Mouse (Mus musculus): ENCODE results near the gene Phlpp2. TPM values are rescaled to one million over a fixed set of nuclear protein-coding genes. Genes with fewer than 3 reads are reported as not detected.

The Phlpp2 gene
- total RNA-seq, 1 experiment: 2.9 TPM

- Histone ChIP-seq H3K4me3 (ENCODE audit: insufficient read depth in 1 of 2, low read depth in 1 of 2, low read length in 2 of 2, poor library complexity in 1 of 2, severe bottlenecking in 1 of 2) (no peak overlapping the region), H3K4me1 (ENCODE audit: control insufficient read depth in 2 of 2, insufficient read depth in 2 of 2, low read length in 2 of 2, poor library complexity in 1 of 2) (peaks cover 4 to 6% of the 10 kb centered on the region in 2 experiments; a peak in 2 of 4 replicates), H3K9me3 (ENCODE audit: control insufficient read depth, insufficient read depth, low read depth, low read length) (no peaks in the 10 kb centered on the region), H3K9ac (ENCODE audit: insufficient read depth, low read depth, low read length, poor library complexity, severe bottlenecking) (no peak overlapping the region), H3K27ac (ENCODE audit: insufficient read depth, low read depth, low read length, poor library complexity, severe bottlenecking) (no peak overlapping the region), H3K36me3 (ENCODE audit: control insufficient read depth, insufficient read depth, low read length, poor library complexity, severe bottlenecking) (no peaks in the 10 kb centered on the region)
- DNase-seq (ENCODE audit: low read depth, low spot score): no peak
- in situ Hi-C loops (cut with MboI; ENCODE audit: low sequenced_read_pairs in 2 of 2, unreplicated experiment in 2 of 2): no loop called here
- TF ChIP-seq ZNF384 (IDR thresholded peaks at IDR 0.05; ENCODE audit: low read depth, low read length): no peak
- no peak for TF ChIP-seq HCFC1 (IDR thresholded peaks at IDR 0.05; ENCODE audit: borderline replicate concordance, insufficient read depth, low read length)
- no peak for TF ChIP-seq CHD2 (IDR thresholded peaks at IDR 0.05; ENCODE audit: low read depth, low read length)
Measured at GRCm38 (mm10) chr8:109889211-109889610, 20.9 kb downstream of the Phlpp2 start.

- H3K9ac ChIP-seq (ENCODE audit: insufficient read depth, low read depth, low read length, poor library complexity, severe bottlenecking): no peak overlapping the region
- no peaks in the 10 kb centered on the region for H3K9me3 ChIP-seq (ENCODE audit: control insufficient read depth, insufficient read depth, low read depth, low read length)
- no peak overlapping the region; a peak in 1 of 4 replicates for H3K4me3 ChIP-seq (ENCODE audit: insufficient read depth in 1 of 2, low read depth in 1 of 2, low read length in 2 of 2, poor library complexity in 1 of 2, severe bottlenecking in 1 of 2)
- in situ Hi-C loops (cut with MboI; ENCODE audit: low sequenced_read_pairs in 2 of 2, unreplicated experiment in 2 of 2): no loop called here
- H3K36me3 ChIP-seq (ENCODE audit: control insufficient read depth, insufficient read depth, low read length, poor library complexity, severe bottlenecking): no peaks in the 10 kb centered on the region; the same call in 1 of the 2 replicates
- H3K27ac ChIP-seq (ENCODE audit: insufficient read depth, low read depth, low read length, poor library complexity, severe bottlenecking): no peak overlapping the region; the same call in 1 of the 2 replicates
- peaks cover 4 to 9% of the 10 kb centered on the region in 2 experiments; a peak in 2 of 4 replicates for H3K4me1 ChIP-seq (ENCODE audit: control insufficient read depth in 2 of 2, insufficient read depth in 2 of 2, low read length in 2 of 2, poor library complexity in 1 of 2)
- DNase-seq (ENCODE audit: low read depth, low spot score): no peak
- TF ChIP-seq MAFK (IDR thresholded peaks at IDR 0.05; ENCODE audit: insufficient read depth, low read depth, low read length) (no peak), CHD2 (IDR thresholded peaks at IDR 0.05; ENCODE audit: low read depth, low read length) (peak; percentile 40; the same call in 1 of the 2 replicates)
Measured at GRCm38 (mm10) chr8:109890794-109891585, 22.6 kb downstream of the Phlpp2 start.

- H3K9ac ChIP-seq (ENCODE audit: insufficient read depth, low read depth, low read length, poor library complexity, severe bottlenecking): no peak overlapping the region
- no peaks in the 10 kb centered on the region; the same call in 1 of the 2 replicates for H3K36me3 ChIP-seq (ENCODE audit: control insufficient read depth, insufficient read depth, low read length, poor library complexity, severe bottlenecking)
- H3K9me3 ChIP-seq (ENCODE audit: control insufficient read depth, insufficient read depth, low read depth, low read length): no peaks in the 10 kb centered on the region
- DNase-seq (ENCODE audit: low read depth, low spot score): no peak
- H3K4me3 ChIP-seq (ENCODE audit: insufficient read depth in 1 of 2, low read depth in 1 of 2, low read length in 2 of 2, poor library complexity in 1 of 2, severe bottlenecking in 1 of 2): peak overlapping the region in 1 of 2 experiments; percentile 36; a peak in 1 of 4 replicates
- H3K4me1 ChIP-seq (ENCODE audit: control insufficient read depth in 2 of 2, insufficient read depth in 2 of 2, low read length in 2 of 2, poor library complexity in 1 of 2): peaks cover 4 to 9% of the 10 kb centered on the region in 2 experiments; a peak in 2 of 4 replicates
- no peak for TF ChIP-seq MAFK (IDR thresholded peaks at IDR 0.05; ENCODE audit: insufficient read depth, low read depth, low read length)
- no peak for TF ChIP-seq CHD2 (IDR thresholded peaks at IDR 0.05; ENCODE audit: low read depth, low read length)
- TF ChIP-seq HCFC1 (IDR thresholded peaks at IDR 0.05; ENCODE audit: borderline replicate concordance, insufficient read depth, low read length): no peak
- TF ChIP-seq ZNF384 (IDR thresholded peaks at IDR 0.05; ENCODE audit: low read depth, low read length): no peak
- no peak for TF ChIP-seq ZC3H11A (IDR thresholded peaks at IDR 0.05; ENCODE audit: borderline replicate concordance, low read depth, low read length)
- in situ Hi-C loops (cut with MboI; ENCODE audit: low sequenced_read_pairs in 2 of 2, unreplicated experiment in 2 of 2): no loop called here
- H3K27ac ChIP-seq (ENCODE audit: insufficient read depth, low read depth, low read length, poor library complexity, severe bottlenecking): no peak overlapping the region
Measured at GRCm38 (mm10) chr8:109894636-109895035, 26.3 kb downstream of the Phlpp2 start.

GRCm38 (mm10) chr8:109895355-109895754, 27.0 kb downstream of the Phlpp2 start:
- TF ChIP-seq HCFC1 (IDR thresholded peaks at IDR 0.05; ENCODE audit: borderline replicate concordance, insufficient read depth, low read length) (no peak), CHD2 (IDR thresholded peaks at IDR 0.05; ENCODE audit: low read depth, low read length) (no peak)
- in situ Hi-C loops (cut with MboI; ENCODE audit: low sequenced_read_pairs in 2 of 2, unreplicated experiment in 2 of 2): no loop called here
- no peak overlapping the region for H3K9ac ChIP-seq (ENCODE audit: insufficient read depth, low read depth, low read length, poor library complexity, severe bottlenecking)
- no peak for DNase-seq (ENCODE audit: low read depth, low spot score)
- peak overlapping the region; percentile 19 to 36 for H3K4me3 ChIP-seq (ENCODE audit: insufficient read depth in 1 of 2, low read depth in 1 of 2, low read length in 2 of 2, poor library complexity in 1 of 2, severe bottlenecking in 1 of 2)
- H3K36me3 ChIP-seq (ENCODE audit: control insufficient read depth, insufficient read depth, low read length, poor library complexity, severe bottlenecking): no peaks in the 10 kb centered on the region; the same call in 1 of the 2 replicates
- H3K4me1 ChIP-seq (ENCODE audit: control insufficient read depth in 2 of 2, insufficient read depth in 2 of 2, low read length in 2 of 2, poor library complexity in 1 of 2): peaks cover 4 to 9% of the 10 kb centered on the region in 2 experiments; a peak in 2 of 4 replicates
- no peak overlapping the region for H3K27ac ChIP-seq (ENCODE audit: insufficient read depth, low read depth, low read length, poor library complexity, severe bottlenecking)
- no peaks in the 10 kb centered on the region for H3K9me3 ChIP-seq (ENCODE audit: control insufficient read depth, insufficient read depth, low read depth, low read length)

DNA sequence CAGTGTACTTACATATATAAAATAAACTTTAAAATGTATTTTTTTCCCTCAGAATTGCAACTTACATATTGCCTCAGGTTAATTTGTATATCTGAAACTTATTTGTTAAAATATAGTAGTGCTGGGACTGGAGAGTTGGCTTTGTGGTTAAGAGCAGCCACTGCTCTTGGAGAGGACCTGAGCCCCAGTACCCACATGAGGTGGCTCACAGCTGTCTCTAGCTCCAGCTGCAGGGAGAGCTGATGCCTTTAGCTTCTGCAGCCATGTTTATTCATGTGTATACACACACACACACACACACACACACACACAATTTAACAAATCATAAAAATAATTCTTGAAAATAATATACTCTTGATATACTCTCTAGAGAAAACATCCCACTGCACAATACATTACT, 34.0 kb downstream of the Phlpp2 start:
- no peak for TF ChIP-seq ZC3H11A (IDR thresholded peaks at IDR 0.05; ENCODE audit: borderline replicate concordance, low read depth, low read length)
- no peak for TF ChIP-seq CHD2 (IDR thresholded peaks at IDR 0.05; ENCODE audit: low read depth, low read length)
- TF ChIP-seq HCFC1 (IDR thresholded peaks at IDR 0.05; ENCODE audit: borderline replicate concordance, insufficient read depth, low read length): no peak
- no peak for TF ChIP-seq MAFK (IDR thresholded peaks at IDR 0.05; ENCODE audit: insufficient read depth, low read depth, low read length)
- no peak for TF ChIP-seq ZNF384 (IDR thresholded peaks at IDR 0.05; ENCODE audit: low read depth, low read length)
- Histone ChIP-seq H3K9me3 (ENCODE audit: control insufficient read depth, insufficient read depth, low read depth, low read length) (no peaks in the 10 kb centered on the region), H3K36me3 (ENCODE audit: control insufficient read depth, insufficient read depth, low read length, poor library complexity, severe bottlenecking) (no peaks in the 10 kb centered on the region), H3K4me3 (ENCODE audit: insufficient read depth in 1 of 2, low read depth in 1 of 2, low read length in 2 of 2, poor library complexity in 1 of 2, severe bottlenecking in 1 of 2) (no peak overlapping the region), H3K4me1 (ENCODE audit: control insufficient read depth in 2 of 2, insufficient read depth in 2 of 2, low read length in 2 of 2, poor library complexity in 1 of 2) (no peaks in the 10 kb centered on the region), H3K27ac (ENCODE audit: insufficient read depth, low read depth, low read length, poor library complexity, severe bottlenecking) (no peak overlapping the region), H3K9ac (ENCODE audit: insufficient read depth, low read depth, low read length, poor library complexity, severe bottlenecking) (no peak overlapping the region)
- no peak for DNase-seq (ENCODE audit: low read depth, low spot score)
- in situ Hi-C loops (cut with MboI; ENCODE audit: low sequenced_read_pairs in 2 of 2, unreplicated experiment in 2 of 2): no loop called here

Measured in ES-E14 (cell line).